Mouse (Mus musculus) lung, adult 2 months (tissue): ENCODE data around the gene Hist2h2bb. TPM values are rescaled to one million over a fixed set of nuclear protein-coding genes. Genes with fewer than 3 reads are reported as not detected.

Experiments
- DNase-seq: peaks from one replicate; pipeline ENCODE4 v3.0.0; 2022
- H3K4me1 ChIP-seq: fragments of 200-500 bp; 2 replicates; pipeline ENCODE4 v1.6.1; 2011; ENCODE audit warnings: low read length; ENCODE audit not compliant: control insufficient read depth, insufficient read depth
- H3K4me3 ChIP-seq: fragments of 200-500 bp; replicated peaks from 2 replicates; pipeline ENCODE3; 2011; ENCODE audit warnings: low read depth, mild to moderate bottlenecking, control low read depth, low read length; ENCODE audit errors: extremely low read depth
- CTCF ChIP-seq: fragments of 200-500 bp; IDR thresholded peaks from 2 replicates; pipeline ENCODE4 v1.5.1; 2011; ENCODE audit warnings: mild to moderate bottlenecking, low read length, control low read depth; ENCODE audit not compliant: insufficient read depth
- POLR2A ChIP-seq: fragments of 200-500 bp; IDR thresholded peaks from 2 replicates; pipeline ENCODE4 v1.6.1; 2011; ENCODE audit warnings: low read depth, mild to moderate bottlenecking, control low read depth, low read length, borderline replicate concordance; ENCODE audit errors: extremely low read depth
- WGBS: fragments of 180-500 bp; shearing (Covaris S2); methylation state at CpG from one replicate; pipeline ENCODE4 v1.1.7; 2018; 5-methylcytosine and 5-hydroxymethylcytosine counted together
- polyA plus RNA-seq: library from polyadenylated mRNA; depleted of rRNA; stranded (reverse); fragments of >200 nt; gene quantifications from 2 replicates; pipeline ENCODE4 v1.2.3, GENCODE M21; 2012; rRNA removed

Gene Hist2h2bb
- polyA plus RNA-seq, 1 experiment, result 1.8 TPM

GRCm38 (mm10) chr3:96299562-96299961, 30.0 kb downstream of the Hist2h2bb start:
- 99% methylated on average over 2 of the region's 2 CpGs for WGBS

GRCm38 (mm10) chr3:96300706-96301529, 31.4 kb downstream of the Hist2h2bb start:
- no peak for TF ChIP-seq POLR2A
- 49% methylated on average over 26 of the region's 26 CpGs for WGBS
- Histone ChIP-seq H3K4me1 (no peaks in the 10 kb centered on the region), H3K4me3 (peak overlapping the region; percentile 51)
- DNase-seq, result no peak

More at GRCm38 (mm10) chr3:96299562-96299961, 30.0 kb downstream of the Hist2h2bb start:
- H3K4me1 ChIP-seq, result no peaks in the 10 kb centered on the region
- no peak for DNase-seq
- TF ChIP-seq CTCF (no peak), POLR2A (no peak)
- no peak overlapping the region for H3K4me3 ChIP-seq

- Histone ChIP-seq H3K4me1 (no peaks in the 10 kb centered on the region), H3K4me3 (no peak overlapping the region)
- no peak for TF ChIP-seq CTCF
- no peak for TF ChIP-seq POLR2A
- 81% methylated on average over 5 of the region's 5 CpGs for WGBS
- no peak for DNase-seq
Measured at GRCm38 (mm10) chr3:96302076-96302475, 32.5 kb downstream of the Hist2h2bb start.

GRCm38 (mm10) chr3:96306506-96306905, 37.0 kb downstream of the Hist2h2bb start:
- Histone ChIP-seq H3K4me3 (no peak overlapping the region), H3K4me1 (no peaks in the 10 kb centered on the region)
- 52% methylated on average over 9 of the region's 9 CpGs for WGBS
- no peak for DNase-seq
- TF ChIP-seq POLR2A (no peak), CTCF (no peak)

GRCm38 (mm10) chr3:96309441-96309840, 39.9 kb downstream of the Hist2h2bb start:
- Histone ChIP-seq H3K4me1 (no peaks in the 10 kb centered on the region), H3K4me3 (no peak overlapping the region)
- DNase-seq, result no peak
- TF ChIP-seq POLR2A (no peak), CTCF (no peak)
- WGBS, result 45% methylated on average over 3 of the region's 3 CpGs

GRCm38 (mm10) chr3:96312341-96313098, 43.0 kb downstream of the Hist2h2bb start:
- no peak for DNase-seq
- TF ChIP-seq CTCF (no peak), POLR2A (no peak)
- WGBS, result 57% methylated on average over 8 of the region's 8 CpGs

More at GRCm38 (mm10) chr3:96312341-96313098, 43.0 kb downstream of the Hist2h2bb start:
- Histone ChIP-seq H3K4me1 (no peaks in the 10 kb centered on the region), H3K4me3 (no peak overlapping the region)

Other genes starting within 250 kb of the Hist2h2bb start
- 3.6 and 4.7 TPM in 2 replicates for gene Vps45, start 211.3 kb upstream of the Hist2h2bb start, polyA plus RNA-seq
- 25.6 and 38.7 TPM in 2 replicates for gene Otud7b, start 165.2 kb upstream of the Hist2h2bb start, polyA plus RNA-seq
- 8.0 and 10.5 TPM in 2 replicates for gene Mtmr11, start 107.7 kb upstream of the Hist2h2bb start, polyA plus RNA-seq
- 66.2 and 71.6 TPM in 2 replicates for gene Sf3b4, start 97.4 kb upstream of the Hist2h2bb start, polyA plus RNA-seq
- gene Sv2a, start 88.6 kb upstream of the Hist2h2bb start, polyA plus RNA-seq, result 1.5 and 1.6 TPM in 2 replicates
- 61.3 and 70.4 TPM in 2 replicates for gene Bola1, start 50.0 kb upstream of the Hist2h2bb start, polyA plus RNA-seq
- 1.2 and 2.7 TPM in 2 replicates for gene Hist2h2ab, start 49.9 kb upstream of the Hist2h2bb start, polyA plus RNA-seq
- gene Hist2h2ac, start 48.9 kb upstream of the Hist2h2bb start, polyA plus RNA-seq, result 6.0 and 7.1 TPM in 2 replicates
- 4.2 and 6.2 TPM in 2 replicates for gene Hist2h2be, start 48.6 kb upstream of the Hist2h2bb start, polyA plus RNA-seq
- 17.3 and 35.2 TPM in 2 replicates for gene Hist2h3c2, start 30.6 kb upstream of the Hist2h2bb start, polyA plus RNA-seq
- 38.5 and 132 TPM in 2 replicates for gene Hist2h2aa2, start 29.5 kb upstream of the Hist2h2bb start, polyA plus RNA-seq
- 203 and 266 TPM in 2 replicates for gene Hist2h2aa1, start 24.3 kb upstream of the Hist2h2bb start, polyA plus RNA-seq
- not detected in 2 replicates for gene Hist2h3c1, start 23.1 kb upstream of the Hist2h2bb start, polyA plus RNA-seq
- gene Hist2h4, start 6.4 kb upstream of the Hist2h2bb start, polyA plus RNA-seq, result 5.1 and 5.6 TPM in 2 replicates
- 33.2 and 40.7 TPM in 2 replicates for gene Hist2h3b, start 1.1 kb upstream of the Hist2h2bb start, polyA plus RNA-seq
- gene Fcgr1, start 24.2 kb downstream of the Hist2h2bb start, polyA plus RNA-seq, result 2.9 and 3.6 TPM in 2 replicates
- not detected in 2 replicates for gene BC107364, start 182.6 kb downstream of the Hist2h2bb start, polyA plus RNA-seq